Mouse (Mus musculus): Measurements from ENCODE around the gene Gm21964.

Gene Gm21964

DNA sequence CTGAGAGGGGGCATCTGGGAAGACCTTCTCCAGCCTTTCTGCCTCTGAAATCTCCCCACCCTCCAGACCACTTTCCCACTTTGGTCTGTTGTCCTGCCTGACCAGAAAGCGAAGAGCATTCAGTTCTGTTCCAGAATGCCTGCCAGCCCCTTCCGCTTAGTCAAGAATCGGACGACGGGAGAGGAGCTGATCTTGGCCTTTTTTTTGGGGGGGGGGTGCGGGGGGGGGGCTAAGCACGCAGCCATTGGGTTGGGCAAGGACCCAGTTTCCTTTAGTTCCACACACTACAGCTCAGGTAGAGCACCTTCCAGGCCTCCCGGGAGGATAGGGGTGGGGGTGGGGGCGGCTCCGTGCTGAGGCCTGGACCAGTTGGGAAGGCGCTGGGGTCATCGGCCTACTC lies at the start of gene Gm21964:
Gene Gm21964 (plus strand): TSS at position 301 of the 400 bp plus-strand sequence.
- DNase-seq (ENCODE audit: low read depth, low spot score), result no peak

DNA sequence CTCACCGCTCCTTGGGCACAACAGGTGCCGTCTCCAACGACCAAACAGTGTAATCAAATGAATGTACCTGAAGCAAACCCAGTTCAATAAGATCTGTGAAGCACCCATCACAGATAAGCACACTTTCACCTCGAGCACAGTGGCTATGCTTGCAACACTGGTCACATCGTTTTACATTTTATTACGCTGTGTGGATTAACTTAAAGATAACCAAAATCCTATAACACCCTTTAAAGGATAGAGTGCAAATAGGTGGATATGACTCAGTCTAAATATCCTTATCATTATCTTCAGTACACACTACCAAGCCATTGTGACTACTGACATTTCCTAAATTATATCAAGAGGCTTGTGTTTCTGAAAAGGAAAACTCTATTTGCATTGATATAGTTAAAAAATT lies 49.8 kb upstream of the Gm21964 start:
- no peak for DNase-seq (ENCODE audit: low read depth, low spot score)

DNA sequence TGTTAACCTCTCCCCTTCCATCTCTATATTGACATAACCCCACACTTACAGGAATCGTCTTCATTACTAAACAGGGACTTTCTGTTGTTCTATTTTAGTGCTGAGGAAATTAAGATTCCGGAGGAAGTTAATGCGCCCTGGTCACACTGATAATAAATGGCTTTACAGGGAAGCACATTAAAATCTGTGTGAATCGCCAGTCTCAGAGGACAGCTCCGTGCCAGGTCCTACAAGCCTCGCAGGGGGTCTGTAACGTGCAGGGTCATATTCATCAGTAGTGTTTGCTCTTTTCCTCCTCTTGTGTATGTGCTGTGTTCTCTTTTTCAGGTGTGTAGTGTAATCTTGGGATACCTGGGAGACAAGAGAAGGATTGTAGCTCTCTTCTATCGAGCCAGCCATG lies 42.8 kb upstream of the Gm21964 start:
- DNase-seq (ENCODE audit: low read depth, low spot score), result no peak

DNA sequence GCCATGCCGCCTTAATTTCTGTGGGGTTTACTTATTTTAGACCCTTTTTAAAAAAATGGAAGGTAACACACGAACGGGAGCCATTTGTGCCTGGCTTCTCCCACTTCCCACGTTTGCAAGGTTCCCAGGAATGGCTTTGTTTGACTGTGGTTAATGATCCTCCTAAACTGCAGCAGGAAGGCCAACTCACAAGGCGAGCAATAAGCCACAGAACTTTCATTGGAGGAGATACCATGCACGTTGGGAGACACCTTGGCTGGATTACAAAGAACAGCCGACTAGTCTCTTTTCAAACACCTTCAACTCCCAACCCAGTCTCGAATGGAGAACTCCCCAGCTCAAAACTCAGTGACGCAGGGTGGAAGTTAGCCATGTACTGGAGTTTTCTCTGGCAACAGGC lies 36.8 kb upstream of the Gm21964 start:
- no peak for DNase-seq (ENCODE audit: low read depth, low spot score)

DNA sequence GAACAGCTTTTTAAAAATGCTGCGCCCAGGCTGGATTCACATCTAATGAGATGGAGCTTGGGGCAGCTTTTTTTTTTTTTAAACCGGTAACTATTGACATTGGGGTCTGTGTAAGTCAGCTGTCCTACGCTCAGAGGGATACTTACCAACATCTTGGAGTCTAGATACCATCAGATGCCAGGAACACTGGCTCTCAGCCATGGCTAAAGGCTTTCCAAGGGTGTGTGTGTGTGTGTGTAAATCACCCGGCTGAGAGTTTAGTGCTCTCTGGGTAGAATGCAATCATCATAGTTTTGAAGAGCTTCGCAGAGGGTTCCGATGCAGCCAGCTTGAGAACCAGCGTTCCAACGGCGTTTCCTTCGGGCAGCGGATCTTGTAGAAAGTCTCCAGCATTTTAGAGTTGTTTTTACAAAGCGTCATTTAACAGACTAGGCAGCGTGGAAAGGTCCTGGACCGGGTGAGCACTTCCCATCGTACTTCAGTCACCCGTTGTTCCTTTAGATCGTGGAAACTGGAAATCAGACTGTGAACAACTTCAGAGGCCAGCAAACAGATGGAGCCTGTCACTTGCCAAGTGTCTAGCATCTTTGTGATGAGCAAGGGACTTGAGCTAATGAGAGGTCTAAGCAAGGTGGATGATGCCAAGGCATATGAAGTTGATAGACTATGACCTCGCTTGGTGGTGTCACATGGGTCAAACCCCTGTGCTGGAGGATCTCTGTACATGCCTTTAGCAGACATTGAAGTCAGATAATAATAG lies 36.2 kb upstream of the Gm21964 start:
- no peak for DNase-seq (ENCODE audit: low read depth, low spot score)

DNA sequence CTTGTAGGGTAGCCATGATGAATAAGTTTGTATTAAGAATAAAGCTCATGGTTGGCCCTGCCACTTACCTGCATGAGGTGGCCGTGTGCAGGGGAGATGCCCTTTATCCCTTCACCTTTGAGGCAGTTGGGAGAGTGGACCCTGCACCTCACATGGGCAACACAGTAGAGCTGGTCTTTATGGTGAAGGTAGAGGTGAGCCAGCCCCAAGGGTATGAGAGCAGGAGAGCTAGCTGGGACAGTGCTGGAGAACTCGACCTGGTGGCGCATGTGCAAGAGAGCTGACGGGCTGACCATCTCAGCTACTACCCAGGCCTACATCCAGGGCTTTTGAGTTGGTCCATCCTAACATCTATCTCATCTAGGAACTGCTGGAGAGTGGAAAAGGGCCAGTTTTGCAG lies 35.3 kb upstream of the Gm21964 start:
- no peak for DNase-seq (ENCODE audit: low read depth, low spot score)

DNA sequence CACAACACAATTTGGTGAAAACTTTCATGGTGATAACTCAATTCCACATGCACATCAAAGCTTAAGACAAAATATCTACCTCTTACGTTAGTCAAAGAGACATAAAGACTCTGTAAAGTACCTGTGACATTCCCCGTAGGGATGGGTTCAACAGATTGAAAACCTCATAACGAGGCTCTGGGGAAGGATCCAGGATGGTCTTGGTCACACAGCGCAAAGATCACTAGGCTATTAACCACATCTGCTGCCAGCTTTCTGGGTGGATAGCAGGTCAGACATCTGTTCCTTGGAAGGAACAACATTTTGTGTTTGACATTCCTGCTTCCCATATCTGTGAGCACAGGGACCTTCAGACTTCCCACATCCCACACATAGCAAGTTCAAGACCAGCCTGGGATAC lies 31.3 kb upstream of the Gm21964 start:
- DNase-seq (ENCODE audit: low read depth, low spot score), result no peak

DNA sequence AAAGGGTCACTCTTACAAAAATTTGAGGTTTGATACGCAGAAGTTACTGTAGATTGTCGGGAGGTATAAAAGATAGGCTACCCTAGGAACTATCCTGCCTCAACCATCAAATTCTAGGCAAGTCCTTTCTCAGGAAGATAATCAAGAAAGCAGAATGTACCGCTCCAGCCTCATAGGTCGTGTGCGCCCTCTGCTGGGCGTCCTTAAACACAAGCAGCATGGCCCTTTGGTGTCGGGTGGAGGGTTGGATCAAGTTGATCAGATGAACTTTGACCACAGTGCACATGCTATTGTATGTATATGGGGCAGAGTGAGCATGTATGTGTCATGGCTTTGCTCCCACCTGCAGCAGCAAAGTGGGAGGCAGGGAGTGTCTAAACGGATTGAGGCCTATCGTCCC lies 29.4 kb upstream of the Gm21964 start:
- DNase-seq (ENCODE audit: low read depth, low spot score), result no peak

DNA sequence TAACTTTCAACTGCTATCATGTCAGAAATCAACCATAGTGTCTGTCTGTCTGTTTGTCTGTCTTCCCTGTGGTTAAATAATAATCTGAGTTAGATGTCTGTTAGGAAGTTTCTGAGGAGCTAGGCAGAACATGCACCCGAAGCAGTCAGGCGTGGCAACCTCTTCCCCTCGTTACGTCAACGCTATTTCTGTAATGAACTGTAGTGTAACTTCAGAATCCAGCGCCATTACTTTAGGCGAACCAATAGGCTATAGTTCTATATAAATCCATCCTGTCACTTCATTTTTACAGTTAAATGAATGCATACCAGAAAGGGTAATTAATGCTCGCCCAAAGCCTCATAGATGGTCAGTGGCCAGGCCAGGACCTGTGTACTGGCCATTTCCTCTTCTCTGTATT lies 26.5 kb upstream of the Gm21964 start:
- no peak for DNase-seq (ENCODE audit: low read depth, low spot score)

DNA sequence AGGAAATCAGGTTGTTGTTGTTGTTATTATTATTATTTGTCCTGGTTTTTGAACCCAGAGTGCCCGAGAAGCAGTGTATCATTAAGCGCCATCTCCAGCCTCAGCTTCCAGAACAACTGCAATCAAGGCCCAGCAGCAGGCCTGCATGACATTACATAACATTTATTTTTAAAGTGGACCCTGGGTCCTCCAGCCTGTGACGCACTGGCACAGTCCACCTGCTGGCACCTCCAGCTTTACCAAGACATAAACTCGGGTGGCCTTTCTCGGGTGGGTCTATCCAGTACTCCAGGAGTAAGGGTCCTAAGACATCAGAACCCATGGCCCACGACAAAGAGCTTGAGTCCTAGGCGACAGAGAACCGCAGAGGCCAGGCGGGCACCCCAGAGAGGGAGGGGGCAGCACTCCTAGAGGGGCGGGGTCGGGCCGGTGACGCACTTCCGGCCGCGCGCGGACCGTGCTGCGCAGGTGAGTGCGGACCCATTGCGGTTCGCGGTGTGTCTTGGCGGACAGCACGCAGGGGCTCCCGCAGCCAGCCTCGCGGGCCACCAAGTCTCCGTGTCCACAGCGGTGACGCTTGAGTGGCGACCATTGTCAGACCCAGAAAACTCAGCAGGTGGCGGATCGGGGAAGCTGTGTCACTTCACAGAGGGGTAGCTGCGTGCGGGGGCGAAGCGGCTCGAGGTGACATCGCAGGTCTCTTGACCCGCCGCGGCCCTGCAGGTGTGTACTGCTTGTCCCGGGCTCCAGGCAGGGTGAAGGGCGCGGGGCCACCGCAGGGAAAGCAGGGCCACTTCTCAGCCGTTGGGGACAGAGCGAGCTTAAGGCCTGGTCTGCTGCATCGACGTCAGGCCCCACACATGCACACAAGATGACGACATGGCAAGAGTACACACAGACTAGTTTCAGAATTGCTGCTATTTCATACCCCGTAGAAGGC lies 21.5 kb upstream of the Gm21964 start, which contains the start of gene Zfp612:
Gene Zfp612 (plus strand): TSS at position 465 of the 940 bp plus-strand sequence.
- peak; percentile 47 for DNase-seq (ENCODE audit: low read depth, low spot score)

DNA sequence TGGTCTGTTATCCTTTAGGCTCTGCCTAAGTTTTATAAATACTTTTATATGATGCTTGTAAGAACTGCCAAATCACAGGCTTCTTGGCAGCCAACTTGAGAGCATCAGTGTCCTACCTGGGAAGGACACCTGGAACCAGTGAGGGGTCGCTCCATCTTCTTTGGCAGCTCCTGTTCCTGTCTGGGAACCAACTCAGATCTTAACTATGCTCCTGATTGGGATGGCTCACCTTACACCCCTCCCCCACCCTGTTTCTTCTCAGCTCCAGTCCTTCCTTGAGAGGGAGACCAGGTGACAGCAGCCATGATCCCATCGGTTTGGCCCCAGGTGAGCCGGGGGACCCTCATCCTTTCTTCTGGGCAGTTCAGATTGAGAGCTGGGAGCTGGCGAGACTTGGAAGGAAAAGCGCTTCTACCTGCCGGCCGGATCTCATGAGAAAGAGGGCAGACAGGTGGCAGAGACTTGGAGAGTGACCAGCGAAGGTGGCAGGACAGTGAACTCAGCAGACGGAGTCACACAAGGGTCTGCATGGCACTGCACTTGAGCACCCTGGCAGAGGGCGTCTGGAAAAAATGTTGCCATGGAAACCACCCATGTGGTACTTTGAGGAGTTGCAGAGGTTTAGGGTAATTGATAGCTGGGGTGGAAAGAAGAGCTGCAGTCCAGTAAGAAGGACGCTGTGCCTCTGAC lies 18.4 kb upstream of the Gm21964 start:
- no peak for DNase-seq (ENCODE audit: low read depth, low spot score)

DNA sequence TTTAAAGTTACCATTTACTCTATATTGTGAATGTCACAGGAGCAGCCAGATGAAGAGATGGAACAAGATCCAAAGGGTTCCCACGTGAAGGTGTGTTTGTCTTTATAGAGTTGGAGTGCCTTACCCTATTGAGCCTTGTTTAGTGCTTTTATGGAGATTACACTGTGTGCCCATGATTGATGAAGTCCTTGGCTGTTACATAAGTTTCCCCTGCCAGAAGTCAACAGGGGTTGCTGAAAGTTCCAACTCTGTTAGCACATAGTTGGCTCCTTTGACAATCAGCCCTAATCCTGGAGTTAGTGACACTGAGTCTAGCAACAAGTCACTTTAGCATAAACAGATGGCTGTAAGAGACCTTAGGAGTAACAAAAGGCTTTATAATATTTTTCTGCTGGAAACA lies 9.1 kb upstream of the Gm21964 start:
- DNase-seq (ENCODE audit: low read depth, low spot score), result no peak

DNA sequence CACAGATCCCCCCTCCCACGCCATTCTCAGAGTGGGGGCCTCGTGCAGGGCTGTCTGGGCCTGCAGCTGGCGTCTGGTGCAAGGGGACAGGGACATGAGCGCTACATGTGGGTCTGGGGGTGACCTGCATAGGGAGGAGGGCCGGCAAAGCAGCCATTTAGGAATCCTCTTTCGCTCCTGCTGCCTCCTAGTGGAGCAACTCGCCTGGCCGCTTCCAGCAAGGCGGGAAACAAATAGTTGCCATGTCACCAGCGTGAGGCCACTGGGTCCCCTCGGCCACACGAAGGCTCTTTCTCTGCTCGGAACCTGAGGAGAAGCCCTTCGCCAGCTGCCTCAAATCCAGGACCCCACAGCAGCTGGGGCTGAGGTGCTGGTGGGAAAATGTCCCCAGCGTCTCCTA lies 669 bp downstream of the Gm21964 start:
- no peak for DNase-seq (ENCODE audit: low read depth, low spot score)

DNA sequence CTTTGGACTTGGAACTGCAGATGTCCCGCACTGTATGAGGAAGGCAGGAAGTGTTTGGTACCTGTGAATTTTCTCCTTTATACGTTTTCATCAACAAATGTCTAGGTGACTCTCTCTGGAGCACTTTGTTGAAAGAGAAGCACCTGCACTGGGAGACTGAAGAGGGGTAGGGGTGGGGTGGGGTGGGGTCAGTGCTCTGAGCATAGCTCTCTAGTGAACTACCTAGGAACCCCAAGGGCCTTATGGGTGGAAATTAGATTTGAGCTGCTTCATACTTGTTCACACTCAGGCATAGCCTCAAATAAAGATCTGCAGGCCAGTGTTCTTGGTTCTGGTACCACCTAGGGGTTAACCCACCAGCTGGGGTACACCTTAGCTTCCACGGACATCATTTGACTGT lies 1.6 kb downstream of the Gm21964 start, which contains the start of gene Gm17720:
Gene Gm17720 (minus strand): TSS at position 101 of the 400 bp plus-strand sequence.
- DNase-seq (ENCODE audit: low read depth, low spot score), result no peak

DNA sequence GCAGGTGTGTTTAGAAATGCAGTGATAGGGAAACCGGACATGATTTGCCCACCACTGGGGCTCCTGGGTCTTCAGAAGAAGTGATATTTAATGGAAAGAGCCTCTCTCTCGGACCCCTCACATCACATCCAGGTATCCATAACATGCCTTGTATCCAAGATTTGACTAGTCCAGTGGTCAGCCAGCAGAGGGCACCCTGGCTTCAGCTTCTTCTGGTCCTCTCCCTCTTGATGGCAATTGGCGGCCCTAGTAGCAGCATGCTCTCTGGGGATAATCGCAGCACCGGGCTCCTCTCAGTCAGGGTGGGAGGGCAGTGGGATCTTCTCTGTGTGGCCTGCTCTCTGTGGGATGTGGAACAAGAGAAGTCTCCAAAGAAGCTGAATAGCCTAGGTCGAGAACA lies 18.7 kb downstream of the Gm21964 start:
- DNase-seq (ENCODE audit: low read depth, low spot score), result no peak

DNA sequence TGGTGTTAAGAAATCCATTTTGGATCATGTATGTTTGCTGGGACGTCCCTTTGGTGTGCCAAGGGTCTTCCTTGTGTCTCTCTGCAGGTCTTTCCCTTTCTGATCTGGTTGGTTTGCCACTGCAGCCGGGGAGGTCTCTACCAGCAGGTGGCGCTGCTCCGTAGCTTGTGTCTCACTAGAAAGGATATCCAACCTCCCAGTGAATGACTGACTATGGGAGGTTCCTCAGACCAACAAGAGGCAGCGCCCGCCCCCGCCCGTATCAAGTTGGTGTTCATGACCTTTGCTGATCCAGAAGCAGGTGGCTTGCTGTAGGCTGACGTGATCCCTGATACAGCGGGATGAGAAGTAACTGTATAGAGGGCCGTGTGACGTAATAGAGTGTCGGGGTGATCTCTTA lies 29.5 kb downstream of the Gm21964 start:
- DNase-seq (ENCODE audit: low read depth, low spot score), result peak; percentile 32

DNA sequence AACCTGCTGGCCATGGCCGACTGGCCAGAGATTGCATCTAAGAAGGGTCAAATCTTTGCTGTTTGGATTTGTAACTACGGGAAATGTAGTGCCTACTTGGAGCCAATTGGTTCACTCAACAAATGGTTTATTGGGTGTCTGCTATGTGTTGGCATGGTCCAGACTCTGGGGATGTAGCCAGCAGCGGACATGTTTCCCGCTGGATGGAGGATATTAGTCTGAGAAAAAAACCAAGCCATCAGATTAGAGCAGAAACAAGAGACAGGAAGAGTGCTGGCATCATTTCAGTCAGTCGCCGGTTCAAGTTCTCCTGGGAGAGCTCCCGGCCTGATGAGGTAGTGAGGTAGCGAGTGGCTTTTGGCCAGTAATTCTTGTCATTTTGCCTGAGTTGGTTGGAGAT lies 33.2 kb downstream of the Gm21964 start:
- DNase-seq (ENCODE audit: low read depth, low spot score), result no peak

DNA sequence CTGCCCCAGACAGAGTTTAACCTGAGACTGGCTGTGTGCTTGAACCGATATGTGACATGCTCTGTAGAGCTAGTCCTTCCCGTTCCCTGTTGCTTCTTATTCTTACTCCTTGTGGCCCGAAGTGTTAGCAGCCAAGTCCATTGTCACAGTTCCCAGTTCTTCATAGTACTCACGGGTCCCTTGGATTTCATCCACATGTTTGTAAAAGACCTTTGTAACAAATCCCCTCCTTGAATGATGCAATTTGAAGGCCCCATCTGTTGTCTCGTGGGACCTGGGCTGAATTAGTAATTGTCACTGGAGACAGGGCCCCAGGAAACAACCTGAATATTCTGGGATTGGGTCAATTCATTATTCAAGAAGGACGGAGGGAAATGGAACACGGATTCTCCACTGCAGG lies 34.5 kb downstream of the Gm21964 start:
- DNase-seq (ENCODE audit: low read depth, low spot score), result no peak

DNA sequence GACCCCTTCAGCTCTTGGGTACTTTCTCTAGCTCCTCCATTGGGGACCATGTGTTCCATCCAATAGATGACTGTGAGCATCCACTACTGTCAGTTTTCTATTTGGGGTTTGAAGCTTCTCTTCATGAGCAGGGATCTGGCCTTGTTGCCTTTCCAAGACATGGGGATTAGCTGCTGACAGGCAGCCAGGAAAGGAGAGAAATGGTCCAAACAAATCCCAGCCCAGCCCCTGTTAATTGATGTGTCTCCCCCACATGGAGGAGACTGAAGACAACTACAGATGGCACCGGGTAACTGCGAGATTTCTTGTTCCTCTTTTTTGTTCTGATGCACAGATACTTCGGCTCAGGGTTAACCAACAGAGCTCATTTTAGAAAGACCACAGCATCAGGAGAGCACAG lies 39.1 kb downstream of the Gm21964 start:
- DNase-seq (ENCODE audit: low read depth, low spot score), result no peak

DNA sequence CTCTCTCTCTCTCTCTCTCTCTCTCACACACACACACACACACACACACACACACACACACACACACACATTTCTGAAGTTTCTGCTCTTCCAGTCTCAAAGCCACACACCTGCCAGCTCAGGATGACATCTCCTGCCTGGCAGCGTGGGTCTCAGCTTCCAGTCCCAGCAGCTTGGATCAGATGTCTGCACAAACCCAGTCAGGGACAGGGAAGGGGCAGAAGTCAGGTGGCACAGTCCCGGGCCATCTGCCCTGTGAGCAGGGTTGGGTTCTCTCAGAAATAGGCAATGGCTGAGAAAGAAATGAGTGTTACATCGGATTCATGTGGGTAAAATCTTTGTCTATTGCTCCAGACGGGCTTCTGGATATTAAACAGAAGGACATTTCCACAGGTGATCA lies 39.8 kb downstream of the Gm21964 start:
- DNase-seq (ENCODE audit: low read depth, low spot score), result no peak

DNA sequence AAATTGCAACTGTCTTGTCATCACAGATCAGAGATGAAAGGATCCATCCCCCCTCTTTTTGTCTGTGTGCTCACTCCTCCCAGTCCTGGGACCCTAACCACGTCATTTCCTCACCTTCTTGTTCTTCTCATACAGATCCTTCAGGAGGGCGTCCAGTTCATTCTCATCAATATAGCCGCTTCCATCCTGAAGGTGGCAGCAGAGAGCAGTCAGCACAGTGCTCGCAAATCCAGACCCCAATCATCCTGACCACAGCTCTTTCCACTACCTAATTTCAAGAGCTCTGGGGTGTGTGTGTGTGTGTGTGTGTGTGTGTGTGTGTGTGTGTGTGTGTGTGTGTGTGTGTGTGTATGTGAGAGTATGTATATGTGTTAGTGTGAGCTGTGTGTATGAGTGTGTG lies 44.5 kb downstream of the Gm21964 start:
- DNase-seq (ENCODE audit: low read depth, low spot score), result no peak

DNA sequence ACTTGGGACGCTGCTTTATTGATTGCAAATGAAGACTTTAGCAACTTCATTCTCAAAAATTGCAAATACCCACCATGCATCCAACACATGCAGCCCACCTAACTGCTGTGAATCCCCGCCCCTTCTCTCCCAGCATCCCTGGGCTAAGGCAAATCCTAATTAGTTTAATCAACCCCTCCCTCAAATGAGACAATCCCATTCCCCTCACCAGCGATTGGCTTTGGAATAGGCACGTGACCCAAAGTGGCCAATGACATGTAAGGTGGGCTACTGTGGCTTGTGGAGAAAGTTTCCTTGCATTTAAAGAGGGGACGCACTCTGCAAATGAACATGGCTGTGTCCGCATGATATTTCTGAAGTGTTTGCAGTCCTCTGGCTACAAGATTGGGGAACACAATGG lies 51.9 kb downstream of the Gm21964 start:
- no peak for DNase-seq (ENCODE audit: low read depth, low spot score)

All from brain, embryonic 18.5 days (tissue).